Comparison of ENCODE assay signal across 9 mouse cellular contexts in the genomic region with DNA sequence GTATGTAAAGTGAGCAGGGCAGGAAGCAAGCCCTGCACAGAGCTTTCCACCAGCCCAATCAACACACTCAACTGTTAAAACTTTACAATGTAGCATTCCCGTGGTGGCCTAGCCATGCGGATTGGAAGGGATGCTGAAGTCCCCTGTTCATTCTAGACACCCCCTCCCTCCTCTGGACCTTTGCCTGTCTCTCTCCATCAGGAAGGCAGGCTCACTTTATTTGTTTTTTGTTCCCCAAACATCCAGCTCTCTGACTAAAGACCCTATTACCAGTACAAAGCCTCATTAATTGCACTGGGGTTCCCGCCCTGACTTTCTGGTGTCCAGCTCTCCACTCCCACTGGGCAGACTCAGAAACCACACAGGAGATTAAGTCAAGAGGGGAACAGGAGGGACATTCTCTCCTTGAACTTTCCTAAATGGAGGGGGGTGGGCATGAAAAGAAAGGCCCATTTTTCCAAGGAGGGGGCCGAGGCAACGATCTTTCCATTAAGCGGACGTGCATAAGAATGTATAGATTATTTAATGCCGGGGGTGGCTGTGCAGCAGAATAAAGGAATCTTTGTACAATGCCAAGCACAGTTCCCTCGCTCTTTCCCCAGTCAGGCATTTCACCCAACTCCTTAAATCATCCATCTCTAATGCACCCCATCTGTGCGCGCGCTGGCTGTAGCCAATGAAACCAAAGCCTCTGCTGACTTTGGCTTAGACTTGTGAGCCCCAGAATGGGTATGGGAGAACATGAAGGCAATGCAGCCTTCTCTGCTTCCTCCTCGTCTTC. TPM values are rescaled to one million over a fixed set of nuclear protein-coding genes. Genes with fewer than 3 reads are reported as not detected.
DNase-seq lines count a peak whose midpoint lies in the region; ATAC-seq lines count a peak whose summit lies in the region.
"Had no signal": no experiment of that assay in that cellular context is flagged by ENCODE, and none has a peak within 500 bp of the region (broad histone marks: within the 10 kb centered on the region; RNA-seq: fewer than 3 reads in every experiment).

No protein-coding gene starts in this region.

- 67% methylated on average over 13 of the region's 13 CpGs for WGBS in lung, embryonic 16.5 days
- WGBS in hindbrain, embryonic 13.5 days = 29% methylated on average over 13 of the region's 13 CpGs
- 25% methylated on average over 13 of the region's 13 CpGs for WGBS in neural tube, embryonic 15.5 days

- peak; percentile 64 for DNase-seq in embryo, embryonic 11 days
- no peak for DNase-seq in embryo, embryonic 9.5 days (ENCODE audit: extremely low spot score)
- no peak for DNase-seq in lung, adult 18-20 months
- no peak for DNase-seq in adrenal gland, adult 2 months
- no peak for DNase-seq in right cerebral cortex, postnatal 25 days
- DNase-seq: heart, adult 18-20 months had no signal

- no peak overlapping the region for H3K4me3 ChIP-seq in lung, embryonic 16.5 days (ENCODE audit: low read length)
- H3K4me3 ChIP-seq in hindbrain, embryonic 13.5 days = no peak overlapping the region
- no peak overlapping the region for H3K4me3 ChIP-seq in neural tube, embryonic 15.5 days (replicated peaks)

- H3K36me3 ChIP-seq in lung, embryonic 16.5 days (ENCODE audit: control insufficient read depth, insufficient read depth, low read length) = no peaks in the 10 kb centered on the region
- H3K36me3 ChIP-seq in hindbrain, embryonic 13.5 days = no peaks in the 10 kb centered on the region
- no peaks in the 10 kb centered on the region for H3K36me3 ChIP-seq in neural tube, embryonic 15.5 days

- H3K27me3 ChIP-seq in lung, embryonic 16.5 days (ENCODE audit: control insufficient read depth, insufficient read depth, low read depth, low read length) = no peaks in the 10 kb centered on the region
- H3K27me3 ChIP-seq in hindbrain, embryonic 13.5 days = no peaks in the 10 kb centered on the region
- no peaks in the 10 kb centered on the region for H3K27me3 ChIP-seq in neural tube, embryonic 15.5 days (replicated peaks)

- H3K4me2 ChIP-seq in lung, embryonic 16.5 days (ENCODE audit: low read depth, low read length) = no peak overlapping the region
- no peak overlapping the region for H3K4me2 ChIP-seq in hindbrain, embryonic 13.5 days
- H3K4me2 ChIP-seq in neural tube, embryonic 15.5 days = no peak overlapping the region

- no peak for ATAC-seq in lung, embryonic 16.5 days (ENCODE audit: low read depth)
- no peak for ATAC-seq in hindbrain, embryonic 13.5 days (ENCODE audit: low FRiP score)
- no peak for ATAC-seq in neural tube, embryonic 15.5 days (ENCODE audit: low FRiP score)

- peak overlapping the region; percentile 26; the same call in 1 of the 2 replicates for H3K27ac ChIP-seq in lung, embryonic 16.5 days (ENCODE audit: low read length)
- H3K27ac ChIP-seq in hindbrain, embryonic 13.5 days = peak overlapping the region; percentile 68
- H3K27ac ChIP-seq in neural tube, embryonic 15.5 days (replicated peaks) = peak overlapping the region; percentile 15; the same call in 1 of the 2 replicates

- H3K4me1 ChIP-seq in lung, embryonic 16.5 days (replicated peaks; ENCODE audit: control insufficient read depth, insufficient read depth, low read length) = peaks cover 32% of the 10 kb centered on the region
- peaks cover 36% of the 10 kb centered on the region for H3K4me1 ChIP-seq in hindbrain, embryonic 13.5 days (replicated peaks)
- peaks cover 30% of the 10 kb centered on the region for H3K4me1 ChIP-seq in neural tube, embryonic 15.5 days

- H3K9ac ChIP-seq in lung, embryonic 16.5 days (ENCODE audit: low read length) = no peak overlapping the region
- H3K9ac ChIP-seq in hindbrain, embryonic 13.5 days = no peak overlapping the region
- no peak overlapping the region for H3K9ac ChIP-seq in neural tube, embryonic 15.5 days (replicated peaks)

- H3K9me3 ChIP-seq in lung, embryonic 16.5 days (ENCODE audit: control insufficient read depth, low read length) = no peaks in the 10 kb centered on the region
- H3K9me3 ChIP-seq in hindbrain, embryonic 13.5 days = no peaks in the 10 kb centered on the region
- no peaks in the 10 kb centered on the region for H3K9me3 ChIP-seq in neural tube, embryonic 15.5 days (replicated peaks)

RNA-seq across cellular contexts. Expression of gene Ypel2, which starts 24.3 kb away (rescaled TPM):
- 11.4 and 11.8 TPM in 2 replicates for polyA plus RNA-seq in lung, embryonic 16.5 days (2015; fragmentation: Nextera tagmentation; extraction: Ambion mirVana)
- polyA plus RNA-seq in hindbrain, embryonic 13.5 days (2015; fragmentation: Nextera tagmentation; extraction: Ambion mirVana) = 4.7 and 5.0 TPM in 2 replicates
- 3.4 and 4.1 TPM in 2 replicates for polyA plus RNA-seq in neural tube, embryonic 15.5 days (2015; fragmentation: Nextera tagmentation; extraction: Ambion mirVana)
- total RNA-seq in adrenal gland, adult 2 months (2021) = 10 to 100 TPM; 21.6 to 32.2 TPM
- 13.1 and 16.2 TPM in 2 replicates for polyA plus RNA-seq in adrenal gland, adult 2 months (2012; rRNA removed)

Comparison
In these comparisons a context has a peak if more than half of its experiments do, and no peak if none do; other contexts are left out.
1. H3K27ac ChIP-seq: peak in every context shown above with its lines; median percentile 68 in hindbrain, embryonic 13.5 days; 26 in lung, embryonic 16.5 days; 15 in neural tube, embryonic 15.5 days.